Mouse (Mus musculus) ES-E14 (cell line): ENCODE results near the gene Sfta2.

ENCODE experiments used
- CHD2 ChIP-seq: IDR thresholded peaks from 2 replicates; pipeline ENCODE4 v1.6.1; 2014; ENCODE audit warnings: mild to moderate bottlenecking, low read depth, low read length, inconsistent platforms
- ZC3H11A ChIP-seq: IDR thresholded peaks from 2 replicates; pipeline ENCODE4 v1.6.1; 2012; ENCODE audit warnings: low read depth, mild to moderate bottlenecking, inconsistent platforms, low read length, borderline replicate concordance

GRCm38 (mm10) chr17:35558216-35558615 lies 43.1 kb upstream of the Sfta2 start:
- TF ChIP-seq CHD2 (no peak), ZC3H11A (no peak)
